Mouse (Mus musculus) embryonic fibroblast, embryonic 13.5 days (primary cell): ENCODE measurements at regions not wholly inside any gene's neighbourhood (a gene's known extent, or its start where the extent isn't known, plus 50 kb on each side); places are given as distances from the start of the nearest gene placed in this dataset.

Experiments
- CTCF ChIP-seq: IDR thresholded peaks from 2 replicates; pipeline ENCODE4 v1.5.1; 2011; ENCODE audit warnings: mild to moderate bottlenecking, control low read depth, low read length, moderate library complexity, borderline replicate concordance; ENCODE audit not compliant: insufficient read depth
- POLR2A ChIP-seq: IDR thresholded peaks from 2 replicates; pipeline ENCODE4 v1.6.1; 2011; ENCODE audit warnings: low read depth, mild to moderate bottlenecking, control low read depth, low read length, moderate library complexity

- TF ChIP-seq CTCF (no peak), POLR2A (no peak)
Measured at GRCm38 (mm10) chr4:106101904-106102303, 214.1 kb upstream of the Usp24 start.
